Mouse (Mus musculus): ENCODE results near the gene Luzp4.
"Not testable (repeated sequence)": the region's sequence is repeated elsewhere in the genome, so short reads cannot be mapped to it uniquely, and the experiment has no call there.

The Luzp4 gene

GRCm38 (mm10) chrX:148857340-148857739 lies at the start of gene Luzp4:
Gene Luzp4, plus strand, starts transcription at chrX:148857640.
- not testable (repeated sequence) for DNase-seq (ENCODE audit: low spot score)

GRCm38 (mm10) chrX:148841801-148842200 lies 15.6 kb upstream of the Luzp4 start:
- not testable (repeated sequence) for DNase-seq (ENCODE audit: low spot score)
